ENCODE assay signal across 1 mouse cellular context in the genomic region with DNA sequence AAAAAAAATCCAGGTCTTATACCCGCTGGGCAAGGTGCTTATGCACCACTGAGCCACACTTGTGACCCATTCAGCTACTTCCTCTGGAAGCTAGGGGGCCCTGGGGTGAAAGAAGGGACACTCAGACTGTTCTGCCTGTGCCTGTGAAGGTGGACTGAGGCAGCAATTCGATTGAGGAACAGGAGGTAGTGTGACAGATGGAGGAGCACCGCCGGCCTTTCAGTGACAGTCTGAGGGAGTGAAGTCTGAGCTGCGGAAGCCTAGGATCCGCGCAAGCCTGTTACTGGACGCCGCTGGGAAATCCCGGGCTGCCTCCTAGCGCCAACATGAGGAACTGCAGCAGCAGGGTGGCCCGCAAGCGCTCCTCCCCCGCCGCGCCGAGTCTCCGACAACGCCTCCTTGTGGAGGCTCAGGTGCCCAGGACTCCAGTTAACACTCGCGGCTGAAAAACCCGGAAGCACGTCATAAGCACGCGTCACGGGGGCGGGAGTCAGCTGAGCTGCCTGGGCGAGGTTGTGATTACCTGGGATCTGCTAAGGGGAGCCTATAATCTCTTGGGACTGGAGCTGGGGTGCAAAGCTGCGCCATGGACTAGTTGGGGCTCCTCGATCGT.
TF ChIP-seq lines count a peak whose summit lies in the region.

A gene (plus strand): TSS at position 471 of the 613 bp plus-strand sequence.

TF ChIP-seq in CH12.LX, 34 proteins besides CTCF, POLR2A, EP300 and RAD21 (continued from another document):
- TF ChIP-seq ELF1 (IDR thresholded peaks at IDR 0.05; ENCODE audit: low read depth, low read length) (peak; percentile 91), MXI1 (IDR thresholded peaks at IDR 0.05; ENCODE audit: low read depth, low read length) (peak; percentile 85), CHD2 (IDR thresholded peaks at IDR 0.05; ENCODE audit: low read length) (peak; percentile 88), TBP (conservative IDR thresholded peaks at IDR 0.05; ENCODE audit: low read depth, low read length) (peak; percentile 26; the same call in 1 of the 2 replicates), JUND (conservative IDR thresholded peaks at IDR 0.05; ENCODE audit: low read depth, low read length) (no peak), HCFC1 (IDR thresholded peaks at IDR 0.05; ENCODE audit: low read depth, low read length) (peak; percentile 89), RCOR1 (conservative IDR thresholded peaks at IDR 0.05; ENCODE audit: low read depth, low read length) (peak; percentile 71; the same call in 1 of the 2 replicates), TCF12 (IDR thresholded peaks at IDR 0.05; ENCODE audit: low read depth, low read length) (peak; percentile 87), ETS1 (conservative IDR thresholded peaks at IDR 0.05; ENCODE audit: low read depth, low read length) (peak; percentile 62; the same call in 1 of the 2 replicates), POLR2AphosphoS2 (IDR thresholded peaks at IDR 0.05; ENCODE audit: low read depth, low read length) (peak; percentile 80; the same call in 1 of the 2 replicates), MYC (IDR thresholded peaks at IDR 0.05; ENCODE audit: low read depth, low read length) (peak; percentile 82; the same call in 1 of the 2 replicates), ZKSCAN1 (IDR thresholded peaks at IDR 0.05; ENCODE audit: borderline replicate concordance, low read depth, low read length) (no peak), PAX5 (IDR thresholded peaks at IDR 0.05; ENCODE audit: low read length) (no peak), ZMIZ1 (IDR thresholded peaks at IDR 0.05; ENCODE audit: low read depth, low read length) (peak; percentile 94), IRF4 (IDR thresholded peaks at IDR 0.05; ENCODE audit: low read depth, low read length) (peak; percentile 81), JUN (IDR thresholded peaks at IDR 0.05; ENCODE audit: insufficient read depth, low read depth, low read length) (no peak), NRF1 (IDR thresholded peaks at IDR 0.05; ENCODE audit: low read depth, low read length) (peak; percentile 68), GABPA (IDR thresholded peaks at IDR 0.05; ENCODE audit: insufficient replicate concordance, low read depth, low read length) (no peak; the same call in 1 of the 2 replicates), CHD1 (IDR thresholded peaks at IDR 0.05; ENCODE audit: low read depth, low read length) (no peak), NELFE (IDR thresholded peaks at IDR 0.05; ENCODE audit: low read depth, low read length) (peak; percentile 91)
TF ChIP-seq in CH12.LX: peak in this region for 28.
